Mouse (Mus musculus) heart, adult 2 months (tissue): ENCODE results near the gene Gm3453. TPM values are rescaled to one million over a fixed set of nuclear protein-coding genes. Genes with fewer than 3 reads are reported as not detected.
"Not testable (repeated sequence)": the region's sequence is repeated elsewhere in the genome, so short reads cannot be mapped to it uniquely, and the experiment has no call there.

Experiments used
- DNase-seq, 2 experiments: peaks; one replicate each; pipeline ENCODE4 v3.0.0; 2021
- H3K27ac ChIP-seq: fragments of 200-600 bp; 2 replicates; pipeline ENCODE4 v1.8.1; 2022
- H3K27me3 ChIP-seq: fragments of 200-500 bp; 2 replicates; pipeline ENCODE4 v1.6.1; 2012; ENCODE audit warnings: mild to moderate bottlenecking, low read length, inconsistent platforms, mixed read lengths; ENCODE audit not compliant: control insufficient read depth, insufficient read depth
- H3K36me3 ChIP-seq: fragments of 200-500 bp; 2 replicates; pipeline ENCODE4 v1.6.1; 2012; ENCODE audit warnings: low read length, inconsistent platforms; ENCODE audit not compliant: control insufficient read depth, insufficient read depth
- H3K4me1 ChIP-seq: fragments of 200-500 bp; 2 replicates; pipeline ENCODE4 v1.6.1; 2011; ENCODE audit warnings: low read length; ENCODE audit not compliant: control insufficient read depth, insufficient read depth
- H3K4me3 ChIP-seq: fragments of 200-600 bp; 2 replicates; pipeline ENCODE4 v1.8.1; 2022
- H3K79me2 ChIP-seq: fragments of 200-500 bp; replicated peaks from 2 replicates; pipeline ENCODE4 v1.6.1; 2012; ENCODE audit warnings: mild to moderate bottlenecking, inconsistent platforms, low read length, moderate library complexity, mixed read lengths; ENCODE audit not compliant: control insufficient read depth, insufficient read depth
- H3K9ac ChIP-seq: fragments of 200-500 bp; 2 replicates; pipeline ENCODE4 v1.6.1; 2012; ENCODE audit warnings: low read depth, mild to moderate bottlenecking, control low read depth, inconsistent platforms, low read length, mixed read lengths
- CTCF ChIP-seq: fragments of 200-600 bp; IDR thresholded peaks from 2 replicates; pipeline ENCODE4 v1.8.1; 2022; ENCODE audit warnings: antibody characterized with exemption, mild to moderate bottlenecking, moderate library complexity
- WGBS: fragments of 180-500 bp; shearing (Covaris S2); methylation state at CpG from one replicate; pipeline ENCODE4 v1.1.7; 2018; 5-methylcytosine and 5-hydroxymethylcytosine counted together
- intact Hi-C: fragments of 180-260 bp; cut with DNase I; formaldehyde crosslinking; loops from one replicate; pipeline ENCODE4 v1.15.1; 2025
- long read RNA-seq: library from polyadenylated mRNA; stranded (forward); transcript quantifications from one replicate; pipeline ENCODE4 v2.0.0, GENCODE M21; 2021
- polyA plus RNA-seq: library from polyadenylated mRNA; depleted of rRNA; stranded (reverse); fragments of >200 nt; gene quantifications from 2 replicates; pipeline ENCODE4 v1.2.3, GENCODE M21; 2012; rRNA removed
- total RNA-seq, 2 experiments: library from RNA; stranded (reverse); gene quantifications; 2 replicates each; pipeline ENCODE4 v1.2.3; 2021

Gm3453 gene
- total RNA-seq (not detected), polyA plus RNA-seq (not detected in 2 replicates)
- long read RNA-seq, result 0 reads

GRCm38 (mm10) chr14:5979037-5979436, at the start of gene Gm3453:
Gm3453 (minus strand) TSS chr14:5979137.
- H3K27me3 ChIP-seq, H3K27ac ChIP-seq, H3K36me3 ChIP-seq, H3K4me1 ChIP-seq, DNase-seq, intact Hi-C loops, H3K79me2 ChIP-seq, H3K4me3 ChIP-seq, H3K9ac ChIP-seq: not testable (repeated sequence)
- 51% methylated on average over 2 of the region's 2 CpGs for WGBS

DNA sequence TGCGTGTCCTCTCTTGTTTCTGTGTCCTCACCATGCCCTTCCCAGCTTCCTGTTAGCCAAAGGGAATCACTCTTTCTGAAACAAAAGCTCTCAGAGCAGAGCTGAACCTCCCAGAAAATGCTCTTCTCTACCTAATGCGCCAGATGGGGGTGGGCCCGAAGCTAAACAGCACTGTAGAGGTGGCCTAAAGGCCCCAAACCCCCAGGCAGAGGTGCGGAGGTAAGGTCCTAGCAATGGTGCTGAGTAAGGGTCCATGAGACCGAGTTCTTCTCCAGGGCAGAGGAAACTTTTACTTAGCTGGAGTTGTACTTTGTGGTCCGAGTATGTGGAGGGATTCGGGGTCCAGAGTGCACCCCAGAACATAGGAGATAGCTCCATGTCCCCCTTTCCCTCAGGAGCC, 8.2 kb upstream of the Gm3453 start:
- peak in 1 of 2 experiments; percentile 20 for DNase-seq
- 75% methylated on average over 7 of the region's 7 CpGs for WGBS
- H3K4me1 ChIP-seq, H3K36me3 ChIP-seq, H3K9ac ChIP-seq, H3K79me2 ChIP-seq, H3K27me3 ChIP-seq, H3K27ac ChIP-seq, intact Hi-C loops, H3K4me3 ChIP-seq: not testable (repeated sequence)

- intact Hi-C loops, H3K27ac ChIP-seq, H3K4me1 ChIP-seq, DNase-seq, H3K79me2 ChIP-seq, H3K27me3 ChIP-seq, H3K36me3 ChIP-seq, H3K4me3 ChIP-seq, H3K9ac ChIP-seq: not testable (repeated sequence)
- 44% methylated on average over 4 of the region's 4 CpGs for WGBS
Observed at GRCm38 (mm10) chr14:5962441-5962840, 16.5 kb downstream of the Gm3453 start.

- H3K27me3 ChIP-seq, H3K36me3 ChIP-seq, H3K79me2 ChIP-seq, H3K4me1 ChIP-seq, intact Hi-C loops, H3K27ac ChIP-seq: not testable (repeated sequence)
- 2% methylated on average over 14 of the region's 23 CpGs for WGBS
- DNase-seq, result peak; percentile 33 to 36
- H3K9ac ChIP-seq, result 0 out of 2 replicates have a peak within 1 kb of the TSS, but pooled peaks have one; percentile 46
- peak within 1 kb of the TSS; percentile 35 for H3K4me3 ChIP-seq
Observed at GRCm38 (mm10) chr14:5961635-5962034, 17.3 kb downstream of the Gm3453 start, which contains the start of gene Gm3248. Gm3248 (minus strand) TSS chr14:5961745.

DNA sequence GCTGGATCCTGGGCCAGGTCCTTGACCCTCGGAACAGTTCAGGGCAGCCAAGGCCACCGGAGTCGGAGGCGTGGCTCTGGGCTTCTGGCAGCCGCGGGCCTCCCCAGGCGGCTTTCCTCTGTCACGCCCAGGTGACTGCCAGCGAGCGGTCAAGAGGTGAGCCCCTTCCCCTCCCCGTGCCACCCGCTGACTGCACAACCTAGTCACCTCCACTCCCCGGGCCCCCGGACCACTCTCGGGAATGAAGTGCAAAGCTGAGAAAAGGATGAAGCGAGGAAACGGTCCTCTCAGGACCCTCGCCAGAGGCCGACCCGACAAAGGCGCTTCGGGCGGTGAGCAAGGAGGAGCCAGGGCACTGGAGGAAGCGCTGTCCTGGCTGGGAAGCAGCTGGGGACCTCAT, 17.8 kb downstream of the Gm3453 start:
- 0 out of 2 replicates have a peak overlapping the region, but pooled peaks have one; percentile 46 for H3K9ac ChIP-seq
- DNase-seq, result peak; percentile 20 to 44
- H3K27ac ChIP-seq, H3K79me2 ChIP-seq, H3K4me1 ChIP-seq, H3K36me3 ChIP-seq, H3K27me3 ChIP-seq, intact Hi-C loops: not testable (repeated sequence)
- WGBS, result 2% methylated on average over 23 of the region's 24 CpGs
- H3K4me3 ChIP-seq, result peak overlapping the region; percentile 35

DNA sequence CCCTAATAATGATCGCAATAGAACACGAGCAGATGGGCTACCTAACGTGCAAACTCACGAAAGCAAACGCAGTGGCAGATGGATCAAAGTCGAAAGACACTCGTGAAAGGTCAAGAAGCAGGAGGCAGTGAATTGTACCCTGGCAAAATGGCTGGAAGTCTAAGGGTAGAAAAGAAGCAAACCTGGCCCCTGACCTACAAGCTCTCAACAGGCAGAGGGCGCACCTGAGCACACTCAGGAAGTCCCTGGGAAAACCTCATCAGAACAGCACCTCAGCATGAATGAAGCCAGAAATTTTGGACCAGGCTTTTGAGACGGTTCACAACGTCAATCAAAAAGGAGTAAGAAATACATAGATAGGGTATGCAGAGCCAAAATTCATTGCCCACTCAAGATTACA, 18.5 kb downstream of the Gm3453 start:
- H3K27ac ChIP-seq, H3K79me2 ChIP-seq, H3K4me3 ChIP-seq, intact Hi-C loops, H3K9ac ChIP-seq, H3K27me3 ChIP-seq, H3K4me1 ChIP-seq, H3K36me3 ChIP-seq: not testable (repeated sequence)
- DNase-seq, result peak in 1 of 2 experiments; percentile 4
- peak; percentile 57 for TF ChIP-seq CTCF
- 14% methylated on average over 6 of the region's 10 CpGs for WGBS

GRCm38 (mm10) chr14:5923276-5923675, 55.7 kb downstream of the Gm3453 start:
- H3K9ac ChIP-seq, intact Hi-C loops, H3K79me2 ChIP-seq, H3K27me3 ChIP-seq, H3K27ac ChIP-seq, H3K36me3 ChIP-seq, DNase-seq, H3K4me1 ChIP-seq, H3K4me3 ChIP-seq: not testable (repeated sequence)
- WGBS, result 49% methylated on average over 7 of the region's 7 CpGs

Other genes with a start within 250 kb of the Gm3453 start
- gene Gm3373, start 237.6 kb downstream of the Gm3453 start, total RNA-seq, result under 1 TPM in 1 of 2 experiments, not detected in 1; 0.23 TPM
- 0.23 and 0.96 TPM in 2 replicates for gene Gm3373, start 237.6 kb downstream of the Gm3453 start, polyA plus RNA-seq
- gene Gm3383, start 171.2 kb downstream of the Gm3453 start, total RNA-seq, result under 1 TPM; 0.32 to 0.34 TPM
- 0.29 and 0.43 TPM in 2 replicates for gene Gm3383, start 171.2 kb downstream of the Gm3453 start, polyA plus RNA-seq
- gene Gm3424, start 148.8 kb downstream of the Gm3453 start, total RNA-seq, result not detected
- not detected in 2 replicates for gene Gm3424, start 148.8 kb downstream of the Gm3453 start, polyA plus RNA-seq
- gene Gm8237, start 98.8 kb downstream of the Gm3453 start, total RNA-seq, result under 1 TPM; 0.16 to 0.25 TPM
- 0.09 TPM in 1 of 2 replicates, not detected in the other for gene Gm8237, start 98.8 kb downstream of the Gm3453 start, polyA plus RNA-seq
- under 1 TPM in 1 of 2 experiments, not detected in 1; 0.18 TPM for gene Gm3248, start 17.4 kb downstream of the Gm3453 start, total RNA-seq
- gene Gm3248, start 17.4 kb downstream of the Gm3453 start, polyA plus RNA-seq, result 0.20 and 0.25 TPM in 2 replicates
- not detected for gene Gm6337, start 79.1 kb upstream of the Gm3453 start, total RNA-seq
- gene Gm6337, start 79.1 kb upstream of the Gm3453 start, polyA plus RNA-seq, result not detected in 2 replicates
- under 1 TPM; 0.20 to 0.50 TPM for gene Gm8206, start 114.8 kb upstream of the Gm3453 start, total RNA-seq
- 0.27 and 0.41 TPM in 2 replicates for gene Gm8206, start 114.8 kb upstream of the Gm3453 start, polyA plus RNA-seq
- not detected for gene Gm3468, start 129.5 kb upstream of the Gm3453 start, total RNA-seq
- gene Gm3468, start 129.5 kb upstream of the Gm3453 start, polyA plus RNA-seq, result 0.12 and 0.50 TPM in 2 replicates
- not detected for gene Gm3476, start 146.7 kb upstream of the Gm3453 start, total RNA-seq
- not detected in 2 replicates for gene Gm3476, start 146.7 kb upstream of the Gm3453 start, polyA plus RNA-seq
- under 1 TPM in 1 of 2 experiments, not detected in 1; 0.14 TPM for gene Gm21560, start 240.2 kb upstream of the Gm3453 start, total RNA-seq
- not detected in 2 replicates for gene Gm21560, start 240.2 kb upstream of the Gm3453 start, polyA plus RNA-seq